Mouse (Mus musculus): ENCODE results near the gene Ciart. TPM values are rescaled to one million over a fixed set of nuclear protein-coding genes. Genes with fewer than 3 reads are reported as not detected.

Gene Ciart
- 3.8 and 4.8 TPM in 2 replicates for polyA plus RNA-seq (2015; fragmentation: Nextera tagmentation; extraction: Ambion mirVana)

GRCm38 (mm10) chr3:95881979-95882815 lies at the start of gene Ciart:
Gene Ciart (minus strand): TSS chr3:95882251.
- no peaks in the 10 kb centered on the region for H3K9me3 ChIP-seq (replicated peaks; ENCODE audit: control insufficient read depth, low read length)
- H3K27me3 ChIP-seq (ENCODE audit: control insufficient read depth, insufficient read depth, low read length) = no peaks in the 10 kb centered on the region
- H3K9ac ChIP-seq (ENCODE audit: low read length) = peak within 1 kb of the TSS; percentile 66
- peak within 1 kb of the TSS; percentile 66 for H3K4me3 ChIP-seq (ENCODE audit: low read length)
- peaks cover 8% of the 10 kb centered on the region; the same call in 1 of the 2 replicates for H3K36me3 ChIP-seq (ENCODE audit: control insufficient read depth, insufficient read depth)
- peak within 1 kb of the TSS; percentile 69 for H3K27ac ChIP-seq (ENCODE audit: low read length)
- under 1% methylated on average over 65 of the region's 66 CpGs for WGBS
- peak; percentile 96 for ATAC-seq (replicated peaks; ENCODE audit: extremely low read depth, insufficient read depth, low FRiP score)
- H3K4me2 ChIP-seq (ENCODE audit: low read depth, low read length) = peak within 1 kb of the TSS; percentile 100
- peaks cover 16% of the 10 kb centered on the region for H3K4me1 ChIP-seq (ENCODE audit: control insufficient read depth, insufficient read depth, low read length)

GRCm38 (mm10) chr3:95931471-95931870 lies 49.4 kb upstream of the Ciart start:
- H3K27me3 ChIP-seq (ENCODE audit: control insufficient read depth, insufficient read depth, low read length) = no peaks in the 10 kb centered on the region
- H3K4me2 ChIP-seq (ENCODE audit: low read depth, low read length) = peak overlapping the region; percentile 23
- peaks cover 18% of the 10 kb centered on the region for H3K36me3 ChIP-seq (ENCODE audit: control insufficient read depth, insufficient read depth)
- H3K4me3 ChIP-seq (ENCODE audit: low read length) = no peak overlapping the region
- ATAC-seq (replicated peaks; ENCODE audit: extremely low read depth, insufficient read depth, low FRiP score) = no peak
- no peaks in the 10 kb centered on the region for H3K9me3 ChIP-seq (replicated peaks; ENCODE audit: control insufficient read depth, low read length)
- H3K4me1 ChIP-seq (ENCODE audit: control insufficient read depth, insufficient read depth, low read length) = peaks cover 13% of the 10 kb centered on the region
- WGBS = 90% methylated on average over 1 of the region's 1 CpGs
- H3K9ac ChIP-seq (ENCODE audit: low read length) = no peak overlapping the region
- no peak overlapping the region for H3K27ac ChIP-seq (ENCODE audit: low read length)

GRCm38 (mm10) chr3:95930471-95930789 lies 48.4 kb upstream of the Ciart start:
- Histone ChIP-seq H3K4me3 (ENCODE audit: low read length) (peak overlapping the region; percentile 93), H3K27ac (ENCODE audit: low read length) (peak overlapping the region; percentile 90), H3K27me3 (ENCODE audit: control insufficient read depth, insufficient read depth, low read length) (no peaks in the 10 kb centered on the region), H3K9me3 (replicated peaks; ENCODE audit: control insufficient read depth, low read length) (no peaks in the 10 kb centered on the region), H3K9ac (ENCODE audit: low read length) (peak overlapping the region; percentile 98), H3K36me3 (ENCODE audit: control insufficient read depth, insufficient read depth) (peaks cover 16% of the 10 kb centered on the region), H3K4me2 (ENCODE audit: low read depth, low read length) (peak overlapping the region; percentile 76), H3K4me1 (ENCODE audit: control insufficient read depth, insufficient read depth, low read length) (peaks cover 13% of the 10 kb centered on the region)
- no peak for ATAC-seq (replicated peaks; ENCODE audit: extremely low read depth, insufficient read depth, low FRiP score)
- whole genome bisulfite sequencing = 0% methylated on average over 5 of the region's 5 CpGs

GRCm38 (mm10) chr3:95929581-95930470 lies 47.8 kb upstream of the Ciart start:
- H3K4me1 ChIP-seq (ENCODE audit: control insufficient read depth, insufficient read depth, low read length) = peaks cover 13% of the 10 kb centered on the region
- no peaks in the 10 kb centered on the region for H3K27me3 ChIP-seq (ENCODE audit: control insufficient read depth, insufficient read depth, low read length)
- H3K4me2 ChIP-seq (ENCODE audit: low read depth, low read length) = peak overlapping the region; percentile 76
- peaks cover 10% of the 10 kb centered on the region for H3K36me3 ChIP-seq (ENCODE audit: control insufficient read depth, insufficient read depth)
- H3K9ac ChIP-seq (ENCODE audit: low read length) = peak overlapping the region; percentile 98
- under 1% methylated on average over 103 of the region's 105 CpGs for WGBS
- H3K9me3 ChIP-seq (replicated peaks; ENCODE audit: control insufficient read depth, low read length) = no peaks in the 10 kb centered on the region
- H3K4me3 ChIP-seq (ENCODE audit: low read length) = peak overlapping the region; percentile 93
- ATAC-seq (replicated peaks; ENCODE audit: extremely low read depth, insufficient read depth, low FRiP score) = no peak
- peak overlapping the region; percentile 90 for H3K27ac ChIP-seq (ENCODE audit: low read length)

GRCm38 (mm10) chr3:95928658-95929503 lies 46.8 kb upstream of the Ciart start, which contains the start of gene Anp32e:
Gene Anp32e (plus strand): TSS chr3:95929246.
- WGBS = under 1% methylated on average over 49 of the region's 49 CpGs
- peak within 1 kb of the TSS; percentile 98 for H3K9ac ChIP-seq (ENCODE audit: low read length)
- H3K27me3 ChIP-seq (ENCODE audit: control insufficient read depth, insufficient read depth, low read length) = no peaks in the 10 kb centered on the region
- peaks cover 1% of the 10 kb centered on the region; the same call in 1 of the 2 replicates for H3K36me3 ChIP-seq (ENCODE audit: control insufficient read depth, insufficient read depth)
- peaks cover 13% of the 10 kb centered on the region for H3K4me1 ChIP-seq (ENCODE audit: control insufficient read depth, insufficient read depth, low read length)
- peak within 1 kb of the TSS; percentile 90 for H3K27ac ChIP-seq (ENCODE audit: low read length)
- H3K9me3 ChIP-seq (replicated peaks; ENCODE audit: control insufficient read depth, low read length) = no peaks in the 10 kb centered on the region
- H3K4me3 ChIP-seq (ENCODE audit: low read length) = peak within 1 kb of the TSS; percentile 93
- H3K4me2 ChIP-seq (ENCODE audit: low read depth, low read length) = peak within 1 kb of the TSS; percentile 76
- peak; percentile 99 for ATAC-seq (replicated peaks; ENCODE audit: extremely low read depth, insufficient read depth, low FRiP score)

GRCm38 (mm10) chr3:95928261-95928657 lies 46.2 kb upstream of the Ciart start:
- H3K4me1 ChIP-seq (ENCODE audit: control insufficient read depth, insufficient read depth, low read length) = peaks cover 13% of the 10 kb centered on the region
- H3K9me3 ChIP-seq (replicated peaks; ENCODE audit: control insufficient read depth, low read length) = no peaks in the 10 kb centered on the region
- 38% methylated on average over 6 of the region's 6 CpGs for WGBS
- peak overlapping the region; percentile 59 for H3K4me2 ChIP-seq (ENCODE audit: low read depth, low read length)
- H3K36me3 ChIP-seq (ENCODE audit: control insufficient read depth, insufficient read depth) = no peaks in the 10 kb centered on the region
- ATAC-seq (replicated peaks; ENCODE audit: extremely low read depth, insufficient read depth, low FRiP score) = no peak
- H3K27me3 ChIP-seq (ENCODE audit: control insufficient read depth, insufficient read depth, low read length) = no peaks in the 10 kb centered on the region
- H3K27ac ChIP-seq (ENCODE audit: low read length) = peak overlapping the region; percentile 71
- peak overlapping the region; percentile 40 for H3K9ac ChIP-seq (ENCODE audit: low read length)
- peak overlapping the region; percentile 93 for H3K4me3 ChIP-seq (ENCODE audit: low read length)

GRCm38 (mm10) chr3:95925087-95925486 lies 43.0 kb upstream of the Ciart start:
- Histone ChIP-seq H3K36me3 (ENCODE audit: control insufficient read depth, insufficient read depth) (no peaks in the 10 kb centered on the region), H3K4me1 (ENCODE audit: control insufficient read depth, insufficient read depth, low read length) (no peaks in the 10 kb centered on the region), H3K9me3 (replicated peaks; ENCODE audit: control insufficient read depth, low read length) (no peaks in the 10 kb centered on the region), H3K27ac (ENCODE audit: low read length) (no peak overlapping the region; the same call in 1 of the 2 replicates), H3K27me3 (ENCODE audit: control insufficient read depth, insufficient read depth, low read length) (no peaks in the 10 kb centered on the region), H3K4me3 (ENCODE audit: low read length) (no peak overlapping the region), H3K4me2 (ENCODE audit: low read depth, low read length) (no peak overlapping the region), H3K9ac (ENCODE audit: low read length) (no peak overlapping the region)
- 75% methylated on average over 5 of the region's 5 CpGs for WGBS
- no peak for ATAC-seq (replicated peaks; ENCODE audit: extremely low read depth, insufficient read depth, low FRiP score)

GRCm38 (mm10) chr3:95924185-95924584 lies 42.1 kb upstream of the Ciart start:
- 54% methylated on average over 4 of the region's 4 CpGs for WGBS
- Histone ChIP-seq H3K4me2 (ENCODE audit: low read depth, low read length) (no peak overlapping the region), H3K36me3 (ENCODE audit: control insufficient read depth, insufficient read depth) (no peaks in the 10 kb centered on the region), H3K4me1 (ENCODE audit: control insufficient read depth, insufficient read depth, low read length) (no peaks in the 10 kb centered on the region), H3K9ac (ENCODE audit: low read length) (no peak overlapping the region), H3K27me3 (ENCODE audit: control insufficient read depth, insufficient read depth, low read length) (no peaks in the 10 kb centered on the region), H3K27ac (ENCODE audit: low read length) (peak overlapping the region; percentile 14; the same call in 1 of the 2 replicates), H3K9me3 (replicated peaks; ENCODE audit: control insufficient read depth, low read length) (no peaks in the 10 kb centered on the region), H3K4me3 (ENCODE audit: low read length) (no peak overlapping the region)
- ATAC-seq (replicated peaks; ENCODE audit: extremely low read depth, insufficient read depth, low FRiP score) = no peak
